Mouse (Mus musculus): ENCODE measurements around the gene Gm45140. TPM values are rescaled to one million over a fixed set of nuclear protein-coding genes. Genes with fewer than 3 reads are reported as not detected.

Gm45140 gene
- 1 to 10 TPM; 3.7 to 4.0 TPM for total RNA-seq (2021)

- no peak for DNase-seq
- intact Hi-C loops (cut with DNase I): no loop called here
Measured at GRCm38 (mm10) chr6:87835695-87836094, at the start of gene Gm45140. TSS of gene Gm45140 (minus strand) at chr6:87835795.

DNA sequence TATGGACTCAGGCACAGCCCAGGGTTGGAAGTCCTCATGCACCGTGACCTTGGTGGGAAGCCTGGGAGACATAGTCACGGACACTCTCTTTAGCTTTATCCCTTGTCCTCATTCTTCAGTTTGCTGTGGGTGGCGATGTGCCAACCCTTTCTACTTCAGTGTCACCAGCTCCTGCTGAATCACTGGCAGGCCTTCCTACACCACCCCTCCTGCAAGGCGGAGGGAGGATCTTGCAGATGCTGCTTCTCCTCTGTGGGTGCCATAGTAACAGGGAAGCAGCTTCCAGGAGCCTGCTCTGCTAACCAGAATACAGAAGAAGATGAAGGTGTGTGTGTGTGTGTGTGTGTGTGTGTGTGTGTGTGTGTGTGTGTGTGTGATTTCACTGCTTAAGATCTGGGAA lies 47.2 kb upstream of the Gm45140 start:
- intact Hi-C loops (cut with DNase I): no loop called here
- peak; percentile 63 for DNase-seq

DNA sequence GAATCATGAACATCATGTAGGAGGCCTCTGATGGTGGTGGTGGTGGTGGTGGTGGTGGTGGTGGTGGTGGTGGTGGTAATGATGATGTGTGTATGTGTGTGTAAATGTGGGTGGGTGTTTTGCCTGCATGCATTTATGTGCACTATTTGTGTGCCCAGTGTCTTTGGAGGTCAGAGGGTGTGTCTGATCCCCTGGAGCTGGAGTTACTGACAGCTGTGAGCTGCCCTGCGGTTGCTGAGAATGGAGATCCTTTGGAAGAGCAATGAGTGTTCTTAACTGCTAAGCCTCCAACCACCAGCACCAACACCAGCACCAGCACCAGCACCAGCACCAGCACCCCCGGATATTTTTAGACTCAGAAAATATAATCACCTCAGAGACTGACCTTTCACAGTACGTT lies 46.6 kb upstream of the Gm45140 start:
- no peak for DNase-seq
- intact Hi-C loops (cut with DNase I): no loop called here

- intact Hi-C loops (cut with DNase I): no loop called here
- no peak for DNase-seq
Measured at GRCm38 (mm10) chr6:87879628-87880027, 44.0 kb upstream of the Gm45140 start.

DNA sequence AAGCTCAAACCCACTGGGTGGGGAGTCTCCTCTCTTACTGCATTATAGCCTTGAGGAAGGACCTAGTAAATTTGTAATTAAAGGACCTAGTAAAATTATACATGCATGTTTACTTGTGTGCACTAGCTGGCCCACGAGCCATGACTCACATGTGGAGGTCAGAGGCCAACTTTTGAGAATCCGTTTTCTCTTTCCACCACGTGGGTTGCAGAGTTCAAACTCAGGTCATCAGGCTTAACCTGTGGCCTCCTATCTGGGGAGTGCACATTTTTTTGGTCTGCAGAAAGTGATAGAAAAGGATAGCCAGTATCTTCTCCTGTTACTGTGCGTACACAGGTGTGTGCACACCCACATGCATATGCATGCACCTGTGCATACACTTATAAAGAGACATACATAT lies 43.4 kb upstream of the Gm45140 start:
- no peak for DNase-seq
- intact Hi-C loops (cut with DNase I): no loop called here

GRCm38 (mm10) chr6:87876068-87876643 lies 40.6 kb upstream of the Gm45140 start:
- no peak for DNase-seq
- intact Hi-C loops (cut with DNase I): no loop called here

DNA sequence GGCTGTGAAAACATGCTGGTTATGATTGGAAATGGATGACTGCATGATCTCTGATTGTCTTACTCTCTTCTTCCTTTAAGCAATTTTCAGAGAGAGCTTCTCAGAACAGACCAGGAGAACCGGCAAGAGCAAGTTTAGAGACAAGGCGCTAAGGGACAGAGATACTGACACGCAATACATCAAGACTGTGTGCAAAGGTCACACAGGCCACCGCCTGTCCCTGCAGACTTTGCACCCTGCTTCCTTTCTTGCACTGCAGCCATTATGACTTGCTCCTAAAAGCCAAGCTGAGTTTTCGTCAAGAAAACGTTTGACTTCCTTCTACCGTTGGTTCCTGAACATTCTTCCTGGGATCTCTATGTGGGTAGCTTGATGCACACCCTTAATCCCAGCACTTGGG lies 40.0 kb upstream of the Gm45140 start:
- intact Hi-C loops (cut with DNase I): no loop called here
- DNase-seq: no peak

DNA sequence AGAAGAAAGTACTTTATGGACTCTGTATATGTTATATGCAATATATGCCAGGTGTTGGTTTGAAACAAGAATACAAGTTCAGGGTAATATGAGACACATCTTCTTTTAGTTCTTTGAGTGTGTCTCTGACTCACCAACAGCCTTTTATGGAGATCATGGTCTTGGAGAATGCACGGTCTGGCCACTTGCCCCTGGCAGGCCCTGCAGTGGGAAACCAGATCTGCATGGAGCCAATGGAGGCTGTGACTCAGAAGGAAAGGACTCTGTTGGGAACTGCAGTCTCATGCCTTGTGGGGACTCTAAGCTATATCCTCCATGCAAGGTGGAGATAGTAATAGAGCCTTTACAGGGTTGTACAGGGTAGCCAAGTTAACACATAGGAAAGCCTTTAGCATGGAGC lies 39.5 kb upstream of the Gm45140 start:
- intact Hi-C loops (cut with DNase I): no loop called here
- no peak for DNase-seq

GRCm38 (mm10) chr6:87873963-87874362 lies 38.4 kb upstream of the Gm45140 start:
- intact Hi-C loops (cut with DNase I): no loop called here
- DNase-seq: no peak

- no peak for DNase-seq
- intact Hi-C loops (cut with DNase I): no loop called here
Measured at GRCm38 (mm10) chr6:87873104-87873503, 37.5 kb upstream of the Gm45140 start.

- DNase-seq: no peak
- intact Hi-C loops (cut with DNase I): no loop called here
Measured at GRCm38 (mm10) chr6:87871240-87871639, 35.6 kb upstream of the Gm45140 start.

GRCm38 (mm10) chr6:87870440-87870839 lies 34.8 kb upstream of the Gm45140 start:
- intact Hi-C loops (cut with DNase I): no loop called here

GRCm38 (mm10) chr6:87868871-87869506 lies 33.4 kb upstream of the Gm45140 start:
- intact Hi-C loops (cut with DNase I): no loop called here

More at GRCm38 (mm10) chr6:87870440-87870839, 34.8 kb upstream of the Gm45140 start:
- DNase-seq: no peak

DNA sequence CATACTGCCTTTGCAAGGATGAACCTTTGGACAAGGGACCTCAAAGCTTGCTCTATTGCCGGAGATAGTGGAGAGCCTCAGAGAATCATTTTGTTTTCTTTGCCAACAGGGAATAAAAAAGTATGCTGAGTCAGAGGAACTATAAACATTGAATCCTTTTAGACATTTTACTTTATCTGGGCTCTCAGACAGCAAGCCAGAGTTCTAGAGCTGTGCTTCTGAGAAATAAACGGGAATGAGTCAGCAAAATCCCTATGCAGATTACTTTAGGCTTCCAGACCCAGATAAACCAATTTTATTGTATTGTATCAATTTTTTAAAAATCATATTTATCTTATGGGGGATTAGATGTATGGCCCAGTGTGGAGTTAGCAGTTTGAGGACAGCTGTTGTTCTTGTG lies 31.7 kb upstream of the Gm45140 start:
- intact Hi-C loops (cut with DNase I): no loop called here
- DNase-seq: no peak

More at GRCm38 (mm10) chr6:87868871-87869506, 33.4 kb upstream of the Gm45140 start:
- DNase-seq: peak; percentile 51

DNA sequence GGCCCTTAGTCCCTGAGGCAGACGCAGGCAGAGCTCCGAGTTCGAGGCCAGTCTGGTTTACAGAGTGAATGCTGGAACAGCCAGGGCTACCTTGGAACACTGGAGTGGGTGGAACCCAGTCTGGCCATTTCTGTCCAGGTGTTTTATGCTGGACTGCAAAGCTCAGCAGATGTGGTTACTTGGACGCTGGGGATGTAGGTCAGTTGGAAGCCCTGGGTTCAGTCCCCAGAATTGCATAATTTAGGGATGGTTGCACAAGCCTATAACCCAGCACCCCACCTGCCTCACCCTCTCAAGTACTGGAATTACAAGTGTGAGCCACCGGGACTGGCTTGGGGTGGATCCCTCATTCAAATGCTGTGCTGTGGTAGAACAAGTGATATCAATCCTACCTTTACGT lies 30.6 kb upstream of the Gm45140 start:
- intact Hi-C loops (cut with DNase I): no loop called here
- no peak for DNase-seq

- DNase-seq: no peak
- intact Hi-C loops (cut with DNase I): no loop called here
Measured at GRCm38 (mm10) chr6:87857071-87857470, 21.5 kb upstream of the Gm45140 start.

DNA sequence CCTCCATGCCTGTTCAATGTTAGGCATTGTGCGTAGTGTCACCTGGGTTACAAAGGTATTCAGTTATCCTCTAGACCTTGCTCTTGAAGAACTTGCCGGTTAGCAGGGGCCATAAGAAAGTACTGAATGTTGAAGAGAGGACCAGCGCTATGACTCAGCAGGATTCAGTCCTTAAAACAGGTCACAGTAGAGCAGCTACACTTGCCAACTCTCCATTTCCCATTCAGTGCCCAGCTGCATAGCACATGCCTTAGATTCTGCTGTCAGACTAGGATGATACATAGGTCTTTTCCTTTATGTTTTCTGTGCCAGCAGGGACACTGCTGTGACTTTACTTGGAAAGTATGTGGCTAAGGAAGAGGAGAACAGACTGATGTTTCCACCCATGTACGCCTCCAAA lies 17.9 kb upstream of the Gm45140 start:
- intact Hi-C loops (cut with DNase I): no loop called here
- no peak for DNase-seq

GRCm38 (mm10) chr6:87851871-87852270 lies 16.3 kb upstream of the Gm45140 start:
- DNase-seq: no peak
- intact Hi-C loops (cut with DNase I): no loop called here

DNA sequence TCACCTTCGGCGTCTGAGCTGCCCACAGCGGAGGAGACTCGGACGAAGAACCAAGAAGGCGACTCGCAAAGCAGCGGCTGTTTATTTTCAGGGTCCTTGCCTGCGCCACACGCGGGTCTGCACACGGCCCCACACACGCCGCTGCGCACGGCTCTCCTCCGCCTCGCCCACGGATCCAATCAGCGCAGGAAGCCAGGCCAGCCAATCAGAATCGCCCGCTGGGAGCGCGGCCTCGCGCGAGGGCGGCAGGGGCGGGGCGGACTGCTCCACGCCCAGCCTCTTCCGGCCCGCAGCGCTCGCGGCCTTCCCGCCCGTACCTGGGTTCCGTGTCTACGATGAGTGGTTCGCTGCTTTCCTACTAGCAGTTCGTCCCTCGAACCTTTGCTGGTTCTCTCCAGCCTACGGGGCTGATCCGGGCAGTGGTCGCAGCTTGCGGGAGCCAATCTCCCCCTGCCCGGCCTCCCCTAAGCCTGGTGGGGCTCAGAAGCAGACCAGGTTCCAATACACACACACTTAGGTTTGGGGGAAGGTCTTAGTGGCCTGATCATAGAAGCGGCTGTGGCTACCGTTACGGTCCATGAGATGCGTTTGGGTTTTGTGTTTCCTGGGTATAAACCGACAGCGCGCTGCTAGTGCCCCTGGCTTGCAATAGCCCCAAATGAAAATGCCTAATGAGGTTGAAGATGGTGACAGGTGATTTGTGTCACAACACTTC lies 15.5 kb upstream of the Gm45140 start, which contains the start of gene Cnbp:
Gene Cnbp (minus strand): TSS at position 207 of the 715 bp plus-strand sequence.
- peak; percentile 98 for DNase-seq
- intact Hi-C loops (cut with DNase I): no loop called here

- intact Hi-C loops (cut with DNase I): no loop called here
Measured at GRCm38 (mm10) chr6:87850155-87850899, 14.7 kb upstream of the Gm45140 start.

GRCm38 (mm10) chr6:87849780-87850154 lies 14.2 kb upstream of the Gm45140 start:
- intact Hi-C loops (cut with DNase I): no loop called here
- DNase-seq: no peak

More at GRCm38 (mm10) chr6:87850155-87850899, 14.7 kb upstream of the Gm45140 start:
- peak; percentile 58 for DNase-seq

Measured in left cerebral cortex, postnatal 4 days (tissue).